Mouse (Mus musculus) embryo, embryonic 10 days (tissue): ENCODE measurements around the gene Cnot1.

Source experiments
- DNase-seq: peaks from one replicate; pipeline ENCODE4 v3.0.0-alpha.2; 2015; ENCODE audit warnings: low spot score

Cnot1 gene

GRCm38 (mm10) chr8:95727625-95728024 lies 79.6 kb downstream of the Cnot1 start:
- DNase-seq = no peak

- peak; percentile 15 for DNase-seq
Observed at GRCm38 (mm10) chr8:95716546-95717335, 90.5 kb downstream of the Cnot1 start.

- DNase-seq = peak; percentile 93
Observed at GRCm38 (mm10) chr8:95715676-95716531, 91.4 kb downstream of the Cnot1 start, which contains the start of gene Setd6. TSS of gene Setd6 (plus strand) at chr8:95715881.

- DNase-seq = no peak
Observed at GRCm38 (mm10) chr8:95714837-95715413, 92.3 kb downstream of the Cnot1 start.

- no peak for DNase-seq
Observed at GRCm38 (mm10) chr8:95714367-95714766, 92.9 kb downstream of the Cnot1 start.

- peak; percentile 78 for DNase-seq
Observed at GRCm38 (mm10) chr8:95713100-95714010, 93.9 kb downstream of the Cnot1 start.

- no peak for DNase-seq
Observed at GRCm38 (mm10) chr8:95712395-95712794, 94.9 kb downstream of the Cnot1 start.

- DNase-seq = no peak
Observed at GRCm38 (mm10) chr8:95711029-95711428, 96.2 kb downstream of the Cnot1 start.

GRCm38 (mm10) chr8:95709579-95709978 lies 97.7 kb downstream of the Cnot1 start:
- no peak for DNase-seq

- no peak for DNase-seq
Observed at GRCm38 (mm10) chr8:95704538-95704937, 102.7 kb downstream of the Cnot1 start.

- peak; percentile 78 for DNase-seq
Observed at GRCm38 (mm10) chr8:95703461-95704260, 103.6 kb downstream of the Cnot1 start.

- peak; percentile 95 for DNase-seq
Observed at GRCm38 (mm10) chr8:95702480-95703446, 104.5 kb downstream of the Cnot1 start.

- no peak for DNase-seq
Observed at GRCm38 (mm10) chr8:95701809-95702208, 105.5 kb downstream of the Cnot1 start.

- peak; percentile 31 for DNase-seq
Observed at GRCm38 (mm10) chr8:95700282-95700681, 107.0 kb downstream of the Cnot1 start.

GRCm38 (mm10) chr8:95698179-95698578 lies 109.1 kb downstream of the Cnot1 start:
- DNase-seq = no peak

GRCm38 (mm10) chr8:95697128-95697527 lies 110.1 kb downstream of the Cnot1 start:
- DNase-seq = peak; percentile 96

- no peak for DNase-seq
Observed at GRCm38 (mm10) chr8:95696661-95697060, 110.6 kb downstream of the Cnot1 start.

- DNase-seq = no peak
Observed at GRCm38 (mm10) chr8:95694631-95695030, 112.6 kb downstream of the Cnot1 start.

GRCm38 (mm10) chr8:95690929-95691541 lies 116.2 kb downstream of the Cnot1 start:
- DNase-seq = no peak
